Mouse (Mus musculus) left cerebral cortex, adult 11 months (tissue): ENCODE measurements around the gene Btbd35f14.
"Not testable (repeated sequence)": the region's sequence is repeated elsewhere in the genome, so short reads cannot be mapped to it uniquely, and the experiment has no call there.

Experiments
- DNase-seq: peaks from one replicate; pipeline ENCODE4 v3.0.0; 2022; ENCODE audit warnings: low spot score

Btbd35f14 gene

GRCm38 (mm10) chrX:33702249-33702648 is at the start of gene Btbd35f14:
TSS of gene Btbd35f14 (minus strand) at chrX:33702349.
- DNase-seq, result not testable (repeated sequence)

GRCm38 (mm10) chrX:33656872-33657271 is 45.3 kb downstream of the Btbd35f14 start, which contains the start of gene Btbd35f13:
TSS of gene Btbd35f13 (plus strand) at chrX:33657172.
- not testable (repeated sequence) for DNase-seq
